Mouse (Mus musculus) liver, adult 10 weeks (tissue): ENCODE results near the gene Ccdc84. TPM values are rescaled to one million over a fixed set of nuclear protein-coding genes. Genes with fewer than 3 reads are reported as not detected.

ENCODE experiments used
- polyA plus RNA-seq: library from polyadenylated mRNA; stranded (reverse); fragments of 350-450 nt; fragmentation: Illumina TruSeq; extraction: RNeasy Lipid Tissue Mini Kit (QIAGEN cat#74804); gene quantifications from one replicate; pipeline ENCODE4 v1.2.3, GENCODE M21; 2014; ENCODE audit warnings: low read depth, low replicate concordance

Ccdc84 gene
- 16.2 TPM for polyA plus RNA-seq

DNA sequence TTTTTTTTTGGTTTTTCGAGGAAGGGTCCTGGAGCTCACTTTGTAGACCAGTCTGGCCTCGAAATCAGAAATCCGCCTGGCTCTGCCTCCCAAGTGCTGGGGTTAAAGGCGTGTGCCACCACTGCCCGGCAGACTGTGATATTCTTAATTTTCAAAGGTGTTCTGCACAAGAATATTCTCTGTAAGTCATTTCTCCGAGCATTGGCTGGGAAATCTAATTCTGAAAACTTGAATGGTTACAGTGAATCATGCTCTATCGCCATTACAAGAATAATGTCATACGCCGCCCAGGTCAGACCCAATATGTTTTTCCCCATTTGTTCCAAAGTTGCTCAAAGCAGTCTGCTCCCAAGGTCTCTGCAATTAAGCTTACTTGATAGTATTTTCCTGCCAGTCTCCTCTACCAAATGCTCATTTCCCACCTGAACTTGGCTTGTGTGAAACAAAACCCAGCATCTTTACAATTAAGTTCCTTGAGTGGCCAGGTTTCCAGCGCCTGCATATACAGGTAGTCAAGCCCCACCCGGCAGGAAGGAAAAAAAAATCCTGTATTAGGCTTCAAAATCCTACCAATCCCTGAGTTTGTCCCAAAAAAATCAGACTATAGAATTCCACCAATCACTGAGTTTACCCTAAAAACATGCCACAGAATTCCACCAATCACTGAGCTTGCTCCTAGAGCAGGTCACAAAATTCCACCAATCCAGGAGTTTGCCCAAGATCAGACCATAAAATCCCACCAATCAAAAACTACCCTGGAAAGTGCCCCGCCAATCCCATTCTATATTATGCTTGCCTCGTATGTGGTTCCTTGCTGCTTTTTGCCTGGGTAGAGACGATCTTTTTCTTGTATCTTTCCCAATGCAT, at the start of gene Ccdc84:
Ccdc84 (minus strand) TSS at position 51 of the 867 bp plus-strand sequence.

DNA sequence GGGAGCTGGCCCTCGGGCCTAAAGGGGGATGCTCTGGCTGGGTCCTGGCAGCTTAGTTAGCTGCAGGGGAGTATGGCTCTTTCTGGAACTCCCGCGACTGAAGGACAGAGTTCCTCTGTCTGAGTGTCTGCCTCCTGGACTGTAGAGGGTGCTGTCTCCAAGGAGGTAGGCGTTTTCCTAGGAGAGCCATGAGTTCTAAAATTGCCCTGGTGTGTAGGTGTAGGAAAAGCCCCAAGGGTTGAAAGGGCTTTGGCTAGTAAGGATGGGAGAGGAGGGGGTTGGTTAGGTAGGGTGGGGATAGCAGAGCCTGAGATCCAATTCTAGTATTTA, 36.5 kb upstream of the Ccdc84 start, which contains the start of gene Upk2:
Upk2 (minus strand) TSS at position 86 of the 330 bp plus-strand sequence.

DNA sequence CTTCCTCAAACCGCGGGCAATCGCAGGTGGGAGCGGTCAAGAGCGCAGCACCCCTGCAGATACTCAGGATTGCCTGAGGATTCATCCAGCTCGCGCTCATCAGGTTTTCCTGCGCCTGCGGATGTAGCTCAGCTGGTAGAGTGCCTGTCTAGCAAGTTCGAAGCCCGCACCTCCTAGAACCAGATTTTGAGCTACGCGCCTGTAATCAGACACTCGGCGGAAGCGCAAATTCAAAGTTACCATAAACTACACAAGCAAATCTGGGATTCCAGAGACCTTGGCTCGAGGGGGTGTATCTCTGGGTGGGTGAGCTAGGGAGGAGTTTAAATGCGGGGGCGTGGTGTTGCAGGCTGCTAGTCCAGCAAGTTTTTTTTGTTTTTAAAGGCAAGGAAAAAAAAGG, 22.6 kb upstream of the Ccdc84 start, which contains the start of gene Foxr1:
Foxr1 (minus strand) TSS at position 176 of the 400 bp plus-strand sequence.

DNA sequence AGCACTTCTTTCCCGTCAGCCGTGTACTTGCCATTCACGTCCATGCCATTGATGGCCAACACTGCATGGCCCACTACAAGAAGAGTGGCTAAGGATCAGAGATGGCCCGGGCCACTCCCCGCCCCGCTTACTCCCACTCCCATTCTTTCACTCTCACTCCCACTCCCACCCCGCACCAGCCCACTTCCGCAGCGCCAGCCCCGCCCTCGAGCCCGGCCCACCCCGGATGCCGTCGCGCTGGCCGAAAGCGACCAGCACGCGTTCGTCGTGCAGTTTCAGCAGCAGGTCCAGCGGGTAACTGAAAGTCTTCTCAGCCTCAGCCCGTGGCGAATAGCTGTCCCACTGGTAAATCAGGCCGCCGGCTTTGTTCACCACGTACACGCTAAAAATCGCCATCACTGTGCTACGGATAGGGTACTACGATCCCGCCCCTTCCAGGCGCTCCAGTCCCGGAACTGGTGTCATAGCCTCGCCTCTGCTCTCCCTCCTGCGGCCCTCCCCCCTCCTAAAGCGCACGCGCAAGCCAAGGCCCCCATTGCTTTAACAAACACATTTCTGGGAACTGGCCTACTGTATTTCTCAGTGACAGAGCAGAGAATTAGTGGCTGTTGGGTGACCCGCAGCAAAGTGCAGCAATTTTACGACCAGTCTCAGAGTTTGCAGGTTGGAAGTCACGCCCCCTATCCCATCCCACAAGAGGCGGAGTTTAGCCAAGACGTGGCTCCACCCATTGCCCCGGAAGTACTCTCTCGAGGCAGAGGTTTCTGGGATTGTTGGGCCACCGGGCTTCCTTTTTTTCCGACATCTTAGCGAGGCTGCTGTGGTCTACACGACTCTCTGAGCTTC, 11.2 kb downstream of the Ccdc84 start, which contains the start of the genes Rps25 and Trappc4:
Rps25 (plus strand) TSS at position 234 of the 846 bp plus-strand sequence.
Trappc4 (minus strand) TSS at position 695 of the 846 bp plus-strand sequence.

DNA sequence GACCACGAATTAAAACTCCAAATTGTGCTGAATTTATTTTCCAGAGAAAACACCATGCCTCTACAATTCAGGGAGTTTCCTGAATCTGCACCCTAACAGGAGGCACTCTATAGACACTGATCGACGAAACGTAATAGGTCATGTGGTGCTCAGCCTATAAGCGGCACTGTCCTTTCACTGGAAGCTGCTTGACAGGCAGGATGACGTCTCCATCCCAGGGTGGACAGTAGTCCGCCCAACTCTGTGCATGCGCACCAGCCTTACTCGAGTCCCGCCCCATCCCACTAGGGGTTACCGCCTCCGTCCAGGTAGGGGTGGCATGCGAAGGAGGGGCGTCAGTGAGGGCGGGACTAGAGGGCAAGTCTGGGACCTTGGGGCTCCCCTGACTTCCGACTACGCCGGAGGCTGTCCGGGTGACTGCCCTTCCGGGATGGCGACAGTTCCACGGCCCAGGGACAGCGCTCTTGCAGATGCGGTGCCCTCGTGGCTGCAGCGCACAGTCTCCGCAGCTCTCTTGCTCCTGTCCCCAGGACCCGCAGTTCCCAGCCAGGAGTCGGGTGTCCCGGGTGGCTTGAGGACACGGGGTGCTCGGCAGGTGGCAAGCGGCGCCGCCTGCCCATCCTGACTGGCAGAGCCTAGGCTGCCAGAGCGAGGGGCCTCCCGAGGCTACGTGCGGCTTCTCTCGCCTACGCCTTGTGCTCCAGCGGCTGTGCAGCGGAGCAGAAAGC, 21.5 kb downstream of the Ccdc84 start, which contains the start of gene Slc37a4:
Slc37a4 (plus strand) TSS at position 169 of the 728 bp plus-strand sequence.

DNA sequence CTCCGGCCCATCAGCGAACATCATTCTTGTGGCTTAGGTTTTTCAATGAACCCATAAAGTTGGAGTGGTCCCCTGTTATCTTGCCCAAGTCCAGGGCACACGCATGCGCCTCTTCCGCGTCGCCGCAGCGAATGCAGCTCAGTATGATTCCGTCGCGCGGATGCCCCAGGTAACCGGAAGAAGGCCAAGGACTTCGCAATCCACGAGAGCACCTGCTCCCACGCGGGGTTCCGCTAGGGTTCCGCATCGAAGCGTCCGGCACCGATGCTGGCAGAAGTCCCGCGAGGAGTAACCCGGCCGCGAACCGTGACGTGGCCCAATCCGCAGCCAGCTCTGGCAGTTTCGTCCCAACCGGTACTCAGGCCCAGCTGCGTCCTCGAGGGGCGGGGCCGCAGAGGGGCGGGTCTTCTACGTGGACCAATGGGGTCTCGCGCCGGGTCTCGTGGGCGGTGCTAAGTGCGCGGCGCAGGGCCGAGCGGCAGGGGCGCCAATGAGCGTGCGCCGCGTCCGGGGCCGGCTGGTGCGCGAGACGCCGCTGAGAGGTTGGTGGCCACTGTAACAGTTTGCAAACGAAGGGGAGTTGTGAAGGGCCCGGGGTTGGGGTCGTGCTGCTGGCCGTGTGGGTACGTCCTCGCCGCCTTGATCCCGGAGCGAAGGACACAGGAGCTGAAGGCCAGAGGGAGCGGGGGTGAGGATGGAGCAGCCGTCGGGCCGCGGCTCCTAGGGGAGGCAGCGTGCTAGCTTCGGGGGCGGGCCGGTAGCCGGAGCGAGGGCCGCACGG, 39.1 kb downstream of the Ccdc84 start, which contains the start of gene Hyou1:
Hyou1 (plus strand) TSS at position 437 of the 781 bp plus-strand sequence.

DNA sequence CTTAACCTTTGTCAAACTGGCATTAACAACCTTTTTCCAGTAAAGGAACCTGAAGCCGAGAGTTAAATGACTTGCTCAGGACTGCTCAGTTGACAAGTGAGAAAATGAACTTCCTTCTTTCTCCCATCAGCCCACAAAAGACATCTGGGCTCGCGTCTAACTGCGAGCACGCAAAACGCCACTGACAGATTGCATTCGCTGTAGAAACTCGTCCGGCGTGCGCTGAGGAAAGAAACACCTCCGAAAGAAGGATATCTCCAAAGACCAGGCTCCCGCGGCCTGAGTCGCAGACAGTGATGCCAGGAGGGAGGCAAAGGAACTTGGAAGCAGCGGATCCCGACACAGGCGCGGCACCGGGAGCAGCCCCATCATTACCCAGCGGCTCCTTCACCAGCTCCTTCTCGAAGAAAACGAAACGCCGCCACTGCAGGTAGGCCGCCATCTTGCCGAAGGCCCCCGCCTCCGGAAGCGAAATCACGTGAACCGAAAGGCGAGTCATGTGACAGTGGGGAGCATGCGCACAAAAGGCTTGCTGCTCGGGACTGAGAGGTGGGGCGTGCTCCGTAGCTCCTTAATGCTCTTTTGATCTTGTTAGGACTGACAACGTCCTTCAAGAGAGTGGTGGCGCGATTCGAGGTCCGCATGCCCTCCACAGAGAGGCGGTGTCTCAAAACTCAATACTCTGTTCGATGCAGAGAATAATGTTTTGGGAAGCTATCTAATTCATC, 57.0 kb downstream of the Ccdc84 start, which contains the start of gene Vps11:
Vps11 (minus strand) TSS at position 481 of the 728 bp plus-strand sequence.

Other genes with a start within 250 kb of the Ccdc84 start
- 5.1 TPM for gene Cbl, start 184.5 kb downstream of the Ccdc84 start, polyA plus RNA-seq
- gene Ccdc153, start 177.9 kb downstream of the Ccdc84 start, polyA plus RNA-seq = not detected
- gene Pdzd3, start 167.1 kb downstream of the Ccdc84 start, polyA plus RNA-seq = not detected
- gene Nlrx1, start 150.0 kb downstream of the Ccdc84 start, polyA plus RNA-seq = 0.34 TPM
- not detected for gene Abcg4, start 130.0 kb downstream of the Ccdc84 start, polyA plus RNA-seq
- gene Hinfp, start 112.9 kb downstream of the Ccdc84 start, polyA plus RNA-seq = 6.5 TPM
- 2.1 TPM for gene C2cd2l, start 98.3 kb downstream of the Ccdc84 start, polyA plus RNA-seq
- 14.6 TPM for gene Dpagt1, start 92.5 kb downstream of the Ccdc84 start, polyA plus RNA-seq
- gene H2afx, start 83.9 kb downstream of the Ccdc84 start, polyA plus RNA-seq = 1.0 TPM
- 36.4 TPM for gene Hmbs, start 74.3 kb downstream of the Ccdc84 start, polyA plus RNA-seq
- 8.1 TPM for gene Vps11, start 56.9 kb downstream of the Ccdc84 start, polyA plus RNA-seq
- gene Hyou1, start 39.1 kb downstream of the Ccdc84 start, polyA plus RNA-seq = 21.1 TPM
- 32.4 TPM for gene Slc37a4, start 21.7 kb downstream of the Ccdc84 start, polyA plus RNA-seq
- gene Rps25, start 11.4 kb downstream of the Ccdc84 start, polyA plus RNA-seq = 495 TPM
- 20.4 TPM for gene Trappc4, start 11.0 kb downstream of the Ccdc84 start, polyA plus RNA-seq
- not detected for gene Foxr1, start 22.6 kb upstream of the Ccdc84 start, polyA plus RNA-seq
- gene Upk2, start 36.4 kb upstream of the Ccdc84 start, polyA plus RNA-seq = not detected
- gene Bcl9l, start 64.3 kb upstream of the Ccdc84 start, polyA plus RNA-seq = 0.82 TPM
- gene Cxcr5, start 143.3 kb upstream of the Ccdc84 start, polyA plus RNA-seq = 0.24 TPM
- gene Ddx6, start 186.3 kb upstream of the Ccdc84 start, polyA plus RNA-seq = 60.4 TPM